Mouse (Mus musculus): ENCODE results near the gene 2310061N02Rik. TPM values are rescaled to one million over a fixed set of nuclear protein-coding genes. Genes with fewer than 3 reads are reported as not detected.
"Not testable (repeated sequence)": the region's sequence is repeated elsewhere in the genome, so short reads cannot be mapped to it uniquely, and the experiment has no call there.

2310061N02Rik gene
- polyA plus RNA-seq (2015; fragmentation: Nextera tagmentation; extraction: Ambion mirVana): not detected in 2 replicates

DNA sequence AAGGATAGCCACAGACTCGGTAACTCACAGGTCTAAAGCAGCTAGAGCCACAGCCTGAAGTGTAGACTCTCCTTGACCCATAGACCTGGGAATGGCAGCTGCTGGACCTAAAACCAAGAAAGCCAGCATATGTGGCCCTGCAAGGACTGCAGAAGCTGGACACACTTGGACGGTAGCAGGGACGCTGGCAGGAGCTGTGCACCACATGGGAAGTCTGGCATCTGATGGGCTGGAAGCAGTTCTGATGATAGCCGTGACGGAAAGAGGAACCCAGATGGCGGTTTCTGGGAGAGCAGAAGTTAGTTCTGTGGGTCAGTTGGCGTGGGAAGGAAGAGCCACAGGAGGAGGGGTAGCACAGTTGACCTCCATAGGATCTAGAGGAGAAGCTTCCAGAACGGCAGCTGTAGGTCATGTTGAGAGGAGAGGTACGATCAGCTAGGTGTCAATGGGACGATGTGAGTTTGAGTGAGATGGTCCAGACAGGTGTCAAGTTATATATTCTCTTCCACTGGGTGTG, at the start of gene 2310061N02Rik:
2310061N02Rik (minus strand) TSS at position 467 of the 517 bp plus-strand sequence.
- DNase-seq (ENCODE audit: low spot score): no peak

DNA sequence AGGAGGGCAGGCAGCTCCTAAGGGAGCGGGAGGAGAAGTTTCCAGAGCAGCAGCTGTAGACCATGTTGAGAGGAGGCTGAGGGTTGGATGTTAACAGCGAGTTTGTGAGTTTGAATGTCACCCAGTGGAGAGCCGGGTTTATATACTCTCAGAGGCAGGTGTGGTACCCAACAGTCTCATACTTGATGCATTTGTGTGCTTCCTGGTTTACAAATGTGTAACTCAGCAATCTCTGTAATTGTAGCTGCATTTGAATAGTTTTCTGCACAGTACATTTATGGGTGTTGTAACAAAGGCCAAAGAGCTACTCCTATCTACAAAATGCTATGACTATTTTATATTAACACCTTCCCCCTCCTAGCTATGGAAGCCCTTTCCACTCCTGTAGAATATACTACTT, 43.8 kb upstream of the 2310061N02Rik start, which contains the start of gene Krtap13:
Krtap13 (minus strand) TSS at position 101 of the 400 bp plus-strand sequence.
- DNase-seq (ENCODE audit: low spot score): not testable (repeated sequence)

DNA sequence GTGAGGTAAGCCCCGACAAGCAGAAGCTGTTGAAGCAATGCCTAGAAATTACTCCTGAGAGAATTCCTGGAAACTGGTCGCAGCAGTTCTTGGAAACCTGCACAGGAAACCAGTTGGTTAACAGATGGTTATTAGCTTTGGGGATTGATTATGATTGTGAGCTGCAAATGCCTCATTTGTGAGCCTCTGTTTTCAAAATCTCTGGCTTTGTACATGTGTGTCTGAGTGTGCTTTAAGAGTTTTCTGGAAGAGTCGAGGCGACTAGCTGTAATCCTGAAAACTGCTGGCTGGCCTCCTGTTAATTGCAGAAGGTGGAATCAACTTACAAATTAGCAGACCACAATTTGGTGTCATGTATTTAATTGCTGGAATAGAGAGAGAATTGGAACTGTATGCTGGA, 40.2 kb upstream of the 2310061N02Rik start:
- DNase-seq (ENCODE audit: low spot score): no peak

DNA sequence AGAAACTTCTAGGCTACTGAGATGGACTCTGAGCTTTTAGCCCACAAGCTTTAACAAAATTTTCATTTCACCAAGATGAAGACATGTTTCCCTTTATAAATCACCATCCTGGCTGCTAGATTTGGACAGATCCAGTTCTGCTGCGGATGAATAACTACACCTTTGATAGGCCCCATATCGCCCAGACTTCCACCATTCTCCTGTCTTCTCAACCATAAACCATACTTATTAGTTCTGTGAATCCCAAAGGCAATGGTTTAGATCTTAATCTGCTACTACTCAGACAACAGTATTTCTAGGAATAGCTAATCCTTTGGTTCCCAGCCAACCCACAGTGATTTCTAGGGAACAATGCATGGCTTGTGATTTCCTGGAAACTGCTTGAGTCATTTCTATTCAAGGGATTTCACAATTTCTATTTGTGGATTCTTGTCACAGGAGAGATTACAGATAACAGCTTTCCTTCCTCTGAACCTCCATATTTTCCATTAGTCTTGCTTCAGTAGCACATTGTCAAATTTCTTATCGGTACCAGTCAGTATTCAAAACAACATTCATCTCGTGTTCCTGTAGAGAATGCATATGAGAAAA, 37.1 kb upstream of the 2310061N02Rik start:
- no peak for DNase-seq (ENCODE audit: low spot score)

DNA sequence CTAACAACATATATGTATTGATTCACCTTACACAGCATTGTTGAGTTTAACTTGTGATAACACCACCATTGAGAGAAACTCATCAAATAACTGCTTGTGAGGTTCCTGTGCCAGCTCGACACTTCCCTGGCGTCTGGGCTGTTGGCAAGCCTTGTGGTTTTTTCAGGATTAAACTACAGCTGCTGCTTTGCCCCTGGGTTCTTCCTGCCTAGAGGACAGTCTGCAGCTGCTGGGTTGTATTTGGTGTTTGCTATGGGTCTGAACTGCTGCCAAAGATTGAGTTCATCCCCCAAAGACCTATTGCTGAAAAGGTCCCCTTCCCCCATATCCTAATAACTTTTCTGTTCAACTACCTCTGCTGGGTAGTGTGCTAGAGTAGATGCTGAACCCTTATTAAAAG, 27.6 kb upstream of the 2310061N02Rik start:
- DNase-seq (ENCODE audit: low spot score): no peak

DNA sequence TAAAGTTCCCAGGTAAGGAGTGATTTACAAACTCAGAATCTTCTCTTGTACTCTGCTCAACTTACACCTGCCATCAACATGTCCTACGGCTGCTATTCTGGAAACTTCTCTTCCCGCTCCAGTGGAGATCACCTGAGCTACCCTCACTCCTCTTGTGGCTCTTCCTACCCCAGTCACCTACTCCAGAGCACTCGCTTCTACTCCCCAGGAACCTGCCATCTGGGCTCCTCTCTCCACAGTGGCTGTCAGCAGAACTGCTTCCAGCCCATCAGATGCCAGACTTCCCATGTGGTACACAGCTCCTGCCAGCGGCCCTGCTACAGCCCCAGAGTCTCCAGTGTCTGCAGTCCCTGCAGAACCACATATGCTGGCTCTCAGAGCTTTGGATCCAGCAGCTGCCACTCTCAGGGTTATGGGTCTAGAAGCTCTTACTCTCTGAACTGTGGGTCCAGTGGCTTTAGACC, 21.1 kb upstream of the 2310061N02Rik start, which contains the start of gene Krtap13-1:
Krtap13-1 (plus strand) TSS at position 51 of the 464 bp plus-strand sequence.
- DNase-seq (ENCODE audit: low spot score): no peak

DNA sequence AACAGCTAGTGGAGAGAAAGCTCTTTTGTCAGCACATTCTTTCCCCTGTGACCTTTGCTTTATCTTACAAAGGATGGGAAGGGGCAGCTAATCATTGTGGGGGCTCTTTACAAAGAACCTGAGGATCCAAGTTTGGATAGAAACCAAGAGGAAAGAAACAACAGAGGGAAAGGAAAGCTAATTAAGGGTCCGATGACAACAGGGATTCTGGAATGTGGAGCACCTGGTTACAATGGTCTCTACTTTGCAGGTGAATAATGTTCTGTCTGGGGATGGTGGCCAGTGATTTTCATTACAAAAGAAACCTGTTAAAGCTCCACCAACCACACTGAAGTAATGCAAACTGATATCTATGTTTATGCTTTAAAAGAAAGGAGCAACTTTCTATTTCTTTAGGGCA, 12.3 kb upstream of the 2310061N02Rik start:
- DNase-seq (ENCODE audit: low spot score): no peak

DNA sequence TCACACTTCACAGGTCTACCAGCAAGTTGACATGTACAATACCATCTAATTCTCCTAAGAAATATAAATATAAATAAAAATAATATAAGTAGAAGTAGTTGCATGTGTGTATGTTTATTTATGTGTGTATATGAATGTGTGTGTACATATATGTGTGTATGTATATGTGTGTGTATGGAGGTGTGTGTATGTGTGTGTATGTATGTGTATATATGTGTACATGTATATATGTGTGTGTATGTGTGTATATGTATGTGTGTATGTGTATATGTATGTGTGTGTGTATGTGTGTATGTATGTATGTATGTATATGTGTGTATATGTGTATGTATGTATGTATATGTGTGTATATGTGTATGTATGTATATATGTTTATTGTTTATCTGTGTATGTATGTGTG, 8.8 kb upstream of the 2310061N02Rik start:
- DNase-seq (ENCODE audit: low spot score): no peak

DNA sequence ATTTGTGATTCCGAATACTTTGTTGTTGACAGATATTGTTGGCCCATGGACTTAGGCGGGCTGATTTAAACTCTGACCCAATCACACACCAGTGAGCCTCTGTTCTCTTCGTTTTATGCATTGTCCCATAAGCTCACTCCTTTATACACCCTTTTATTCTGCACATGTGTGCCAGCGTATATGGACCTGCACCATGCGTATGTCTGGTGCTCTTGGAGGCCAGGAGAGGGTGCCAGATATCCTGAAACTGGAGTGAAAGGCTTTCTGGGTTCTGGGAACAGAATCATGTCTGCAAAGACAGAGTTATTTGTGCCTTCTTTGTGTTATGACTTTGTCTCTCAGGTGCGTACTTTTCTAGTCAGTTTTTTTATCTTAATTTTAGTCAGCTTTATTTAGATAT, 3.5 kb upstream of the 2310061N02Rik start:
- no peak for DNase-seq (ENCODE audit: low spot score)

DNA sequence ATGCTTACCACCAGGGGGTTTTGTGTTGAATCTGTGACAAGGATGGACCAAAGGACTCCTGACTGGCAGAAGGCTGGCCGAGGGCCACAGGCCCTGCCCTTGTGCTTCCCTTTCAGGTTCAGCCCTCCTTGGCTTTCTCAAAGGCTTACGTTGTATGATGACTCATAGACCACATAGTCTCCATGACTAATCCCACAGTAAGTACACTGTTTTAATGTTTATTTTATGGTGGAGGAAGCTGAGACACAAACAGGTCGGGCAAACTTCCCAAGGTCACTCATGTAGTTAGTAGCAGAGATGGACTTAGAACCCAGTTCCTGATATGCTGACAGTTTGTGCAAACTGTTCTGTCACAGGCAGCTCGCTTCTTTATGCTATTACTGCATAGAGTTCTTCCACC, 3.0 kb upstream of the 2310061N02Rik start:
- no peak for DNase-seq (ENCODE audit: low spot score)

DNA sequence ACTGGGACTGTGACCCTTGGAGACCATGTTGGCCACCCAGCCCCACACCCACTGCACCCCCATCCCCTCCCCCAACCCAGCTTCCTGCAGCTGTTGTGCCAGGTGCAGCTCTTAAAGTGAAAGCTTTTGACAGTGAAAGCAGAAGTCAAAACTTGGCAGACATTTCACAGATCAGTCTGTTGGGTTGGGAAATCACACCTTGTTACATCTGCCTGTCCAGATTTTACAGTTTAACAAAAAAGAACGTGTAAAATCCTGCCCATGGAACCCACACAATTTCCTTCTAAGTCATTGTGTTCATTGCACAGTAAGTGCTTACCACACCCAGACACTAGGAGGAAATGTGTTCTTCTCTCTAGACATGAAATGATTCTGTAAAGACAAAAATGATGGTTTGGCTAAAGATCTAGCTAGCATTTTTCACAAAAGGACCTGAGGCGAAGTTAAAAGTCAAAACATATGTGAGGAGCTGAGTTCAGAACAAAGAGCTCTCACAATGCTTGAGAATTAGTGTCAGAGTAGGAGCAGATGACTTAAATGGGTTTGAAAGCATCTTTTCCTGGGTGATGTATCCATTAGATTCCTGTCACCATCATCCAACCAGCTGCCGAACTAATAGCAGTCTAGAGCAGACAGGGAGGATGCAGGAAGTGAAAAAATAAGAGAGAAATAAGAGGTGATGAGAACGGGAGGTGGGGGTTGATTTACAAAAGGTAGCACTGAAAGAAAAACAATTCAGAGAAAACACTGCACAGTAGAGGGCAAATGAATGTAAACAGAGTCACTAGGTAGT, 6.5 kb downstream of the 2310061N02Rik start:
- peak; percentile 63 for DNase-seq (ENCODE audit: low spot score)

DNA sequence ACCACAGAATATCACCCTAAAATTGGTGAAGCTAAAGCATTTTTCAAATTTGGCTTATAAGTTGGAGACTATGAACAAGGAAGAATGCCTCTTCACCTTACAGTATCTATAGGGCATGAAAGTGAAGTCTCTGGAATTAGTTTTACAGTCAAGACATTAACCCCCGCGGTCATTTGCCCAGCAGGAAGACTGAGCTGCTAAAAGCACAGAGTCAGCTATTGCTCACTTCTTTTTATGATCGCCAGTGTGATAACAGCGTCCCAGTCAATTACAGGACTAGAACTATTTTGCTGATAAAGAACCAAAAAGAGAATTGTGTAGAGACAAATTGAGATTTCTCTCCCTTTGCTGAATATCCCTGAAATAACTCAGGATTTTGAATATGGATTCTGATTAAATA, 11.5 kb downstream of the 2310061N02Rik start:
- no peak for DNase-seq (ENCODE audit: low spot score)

DNA sequence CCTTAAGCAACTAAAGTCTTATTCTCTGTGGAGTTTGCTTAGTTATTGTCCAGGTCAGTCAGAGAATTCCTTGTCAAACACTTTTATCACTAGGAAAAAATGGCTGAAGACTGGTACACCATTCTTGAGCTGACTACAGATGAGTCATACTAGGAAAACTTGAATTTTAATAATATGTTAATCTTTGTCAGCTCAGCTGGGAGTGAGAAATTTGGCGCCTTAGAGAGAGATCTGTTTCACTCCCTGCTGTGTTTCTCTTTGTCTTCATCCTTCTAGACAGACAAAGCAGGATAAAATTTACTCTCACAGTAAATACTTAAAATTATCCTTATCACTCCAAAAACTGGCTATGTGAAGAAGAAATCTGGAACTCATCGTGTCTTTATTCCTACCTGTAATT, 26.5 kb downstream of the 2310061N02Rik start:
- DNase-seq (ENCODE audit: low spot score): no peak

DNA sequence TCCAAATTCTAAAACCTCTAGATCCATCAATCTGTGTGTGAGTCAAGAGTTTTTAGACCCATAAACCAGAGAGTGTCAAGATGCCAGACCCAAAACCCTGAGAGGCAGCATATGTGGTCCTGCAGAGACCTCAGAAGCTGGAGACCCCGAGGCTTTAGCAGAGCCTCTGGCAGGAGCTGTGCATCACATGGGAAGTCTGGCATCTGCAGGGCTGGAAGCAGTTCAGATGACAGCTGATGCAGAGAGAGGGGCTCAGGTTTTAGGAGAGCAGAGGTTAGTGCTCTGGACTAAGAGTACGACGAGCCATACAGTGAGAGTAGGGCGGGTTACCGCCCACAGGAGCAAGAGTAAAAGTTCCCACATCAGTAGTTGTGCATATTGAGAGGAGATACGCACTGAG, 28.7 kb downstream of the 2310061N02Rik start:
- no peak for DNase-seq (ENCODE audit: low spot score)

DNA sequence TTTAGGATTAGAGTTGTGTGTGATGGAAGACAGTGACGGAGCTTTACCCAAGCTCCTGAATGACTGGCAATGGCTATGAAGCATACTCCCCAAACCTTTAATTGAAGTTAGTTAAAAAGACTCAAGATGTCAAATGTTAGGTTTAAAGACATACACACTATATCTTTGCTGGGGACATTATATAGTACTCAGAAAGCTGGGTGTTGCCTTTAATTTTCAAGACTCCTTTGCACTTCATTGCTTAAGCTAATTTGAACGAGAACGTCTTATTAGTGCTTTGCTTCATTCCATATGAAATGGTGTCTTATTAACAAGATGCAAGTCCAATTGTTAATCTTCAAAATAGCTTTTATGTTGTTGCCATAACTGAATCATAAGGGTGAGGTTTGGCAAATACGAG, 36.2 kb downstream of the 2310061N02Rik start, which contains the start of gene Krtap27-1:
Krtap27-1 (minus strand) TSS at position 101 of the 400 bp plus-strand sequence.
- DNase-seq (ENCODE audit: low spot score): no peak

DNA sequence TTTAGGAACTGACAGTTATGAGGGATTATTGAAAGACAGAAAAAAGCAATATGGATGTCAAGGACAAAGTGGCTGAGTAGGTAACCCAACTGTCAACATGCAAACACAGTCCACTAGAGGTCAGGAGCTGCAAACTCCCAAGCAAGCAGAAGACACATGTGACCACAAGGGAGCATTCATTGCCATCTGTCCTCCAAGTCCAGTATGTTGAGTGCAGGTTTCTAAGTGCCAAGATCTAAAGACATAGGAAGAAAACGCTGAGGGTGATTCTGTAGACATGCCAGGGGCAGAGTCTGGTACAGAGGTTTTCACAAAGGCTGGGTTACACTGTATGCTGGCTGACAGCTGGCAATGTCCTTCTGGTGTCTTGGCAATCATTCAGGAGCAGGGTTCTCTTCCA, 50.3 kb downstream of the 2310061N02Rik start:
- DNase-seq (ENCODE audit: low spot score): peak; percentile 2

Other genes with a start within 250 kb of the 2310061N02Rik start
- not detected in 2 replicates for gene Cldn17, start 201.0 kb downstream of the 2310061N02Rik start, polyA plus RNA-seq (2015; fragmentation: Nextera tagmentation; extraction: Ambion mirVana)
- 2.7 and 3.3 TPM in 2 replicates for gene Cldn8, start 144.8 kb downstream of the 2310061N02Rik start, polyA plus RNA-seq (2015; fragmentation: Nextera tagmentation; extraction: Ambion mirVana)
- not detected in 2 replicates for gene Krtap24-1, start 95.7 kb downstream of the 2310061N02Rik start, polyA plus RNA-seq (2015; fragmentation: Nextera tagmentation; extraction: Ambion mirVana)
- gene 2310079G19Rik, start 80.3 kb downstream of the 2310061N02Rik start, polyA plus RNA-seq (2015; fragmentation: Nextera tagmentation; extraction: Ambion mirVana): not detected in 2 replicates
- not detected in 2 replicates for gene Krtap26-1, start 60.2 kb downstream of the 2310061N02Rik start, polyA plus RNA-seq (2015; fragmentation: Nextera tagmentation; extraction: Ambion mirVana)
- gene Krtap27-1, start 36.3 kb downstream of the 2310061N02Rik start, polyA plus RNA-seq (2015; fragmentation: Nextera tagmentation; extraction: Ambion mirVana): not detected in 2 replicates
- not detected in 2 replicates for gene Krtap13-1, start 20.9 kb upstream of the 2310061N02Rik start, polyA plus RNA-seq (2015; fragmentation: Nextera tagmentation; extraction: Ambion mirVana)
- not detected in 2 replicates for gene Krtap13, start 43.7 kb upstream of the 2310061N02Rik start, polyA plus RNA-seq (2015; fragmentation: Nextera tagmentation; extraction: Ambion mirVana)
- 0.13 TPM in 1 of 2 replicates, not detected in the other for gene 2310034C09Rik, start 50.9 kb upstream of the 2310061N02Rik start, polyA plus RNA-seq (2015; fragmentation: Nextera tagmentation; extraction: Ambion mirVana)
- not detected in 2 replicates for gene 2310057N15Rik, start 66.2 kb upstream of the 2310061N02Rik start, polyA plus RNA-seq (2015; fragmentation: Nextera tagmentation; extraction: Ambion mirVana)
- gene Gm5965, start 69.9 kb upstream of the 2310061N02Rik start, polyA plus RNA-seq (2015; fragmentation: Nextera tagmentation; extraction: Ambion mirVana): not detected in 2 replicates
- gene Gm20741, start 104.3 kb upstream of the 2310061N02Rik start, polyA plus RNA-seq (2015; fragmentation: Nextera tagmentation; extraction: Ambion mirVana): not detected in 2 replicates
- gene Krtap15, start 112.3 kb upstream of the 2310061N02Rik start, polyA plus RNA-seq (2015; fragmentation: Nextera tagmentation; extraction: Ambion mirVana): not detected in 2 replicates
- gene Krtap14, start 118.2 kb upstream of the 2310061N02Rik start, polyA plus RNA-seq (2015; fragmentation: Nextera tagmentation; extraction: Ambion mirVana): not detected in 2 replicates
- gene Krtap19-1, start 161.4 kb upstream of the 2310061N02Rik start, polyA plus RNA-seq (2015; fragmentation: Nextera tagmentation; extraction: Ambion mirVana): not detected in 2 replicates
- not detected in 2 replicates for gene Krtap19-2, start 166.3 kb upstream of the 2310061N02Rik start, polyA plus RNA-seq (2015; fragmentation: Nextera tagmentation; extraction: Ambion mirVana)
- not detected in 2 replicates for gene Krtap19-3, start 170.1 kb upstream of the 2310061N02Rik start, polyA plus RNA-seq (2015; fragmentation: Nextera tagmentation; extraction: Ambion mirVana)
- not detected in 2 replicates for gene Krtap19-4, start 177.1 kb upstream of the 2310061N02Rik start, polyA plus RNA-seq (2015; fragmentation: Nextera tagmentation; extraction: Ambion mirVana)
- gene Krtap19-5, start 188.5 kb upstream of the 2310061N02Rik start, polyA plus RNA-seq (2015; fragmentation: Nextera tagmentation; extraction: Ambion mirVana): not detected in 2 replicates
- not detected in 2 replicates for gene Krtap19-9b, start 224.3 kb upstream of the 2310061N02Rik start, polyA plus RNA-seq (2015; fragmentation: Nextera tagmentation; extraction: Ambion mirVana)